Mouse (Mus musculus): ENCODE data around the gene Lce3e. TPM values are rescaled to one million over a fixed set of nuclear protein-coding genes. Genes with fewer than 3 reads are reported as not detected.

Gene Lce3e
- total and polyA plus RNA-seq, 3 experiments = not detected

DNA sequence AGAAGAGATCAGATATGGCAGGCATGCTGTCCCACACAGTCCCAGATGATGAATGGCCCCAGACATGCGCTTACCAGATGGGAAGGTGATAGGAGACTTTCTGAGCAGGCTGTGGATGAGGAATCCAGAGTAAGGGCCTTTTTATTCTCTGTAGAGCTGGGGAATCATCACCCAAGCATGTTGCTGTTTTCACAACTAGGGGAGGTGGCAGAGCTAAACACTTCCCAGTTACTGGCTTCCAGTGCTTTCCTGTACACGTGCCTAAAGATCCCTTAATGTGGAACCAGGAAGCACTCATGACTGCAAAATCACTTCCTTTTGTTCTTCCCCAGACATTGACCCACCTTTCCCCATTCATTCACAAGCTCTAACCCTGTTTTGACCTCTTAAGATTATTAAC, 40.7 kb upstream of the Lce3e start, which contains the start of gene Lce3a:
Gene Lce3a (minus strand): TSS at position 101 of the 400 bp plus-strand sequence.
- Histone ChIP-seq H3K9ac (ENCODE audit: insufficient read depth, low read depth) (no peak within 1 kb of the TSS), H3K79me2 (replicated peaks; ENCODE audit: control insufficient read depth, extremely low read depth, insufficient read depth, poor library complexity, severe bottlenecking) (no peaks in the 10 kb centered on the region), H3K4me1 (ENCODE audit: control insufficient read depth in 1 of 2, insufficient read depth in 2 of 2) (no peaks in the 10 kb centered on the region), H3K36me3 (replicated peaks in 1 of 2; ENCODE audit: control insufficient read depth in 1 of 2, insufficient read depth in 1 of 2, low read length in 1 of 2) (no peaks in the 10 kb centered on the region), H3K27me3 (replicated peaks) (no peaks in the 10 kb centered on the region), H3K9me3 (replicated peaks; ENCODE audit: low read length) (no peaks in the 10 kb centered on the region), H3K4me3 (replicated peaks in 1 of 3; ENCODE audit: low read depth in 2 of 3, low read length in 2 of 3, poor library complexity in 1 of 3) (no peak within 1 kb of the TSS), H3K27ac (ENCODE audit: insufficient read depth, low read depth) (no peak within 1 kb of the TSS), H3K4me2 (ENCODE audit: insufficient read depth, low read depth, poor library complexity, severe bottlenecking) (no peak within 1 kb of the TSS)
- no peak for DNase-seq (ENCODE audit: extremely low read depth)
- in situ Hi-C loops (cut with MboI; ENCODE audit: low pct_ligation_motif_present, low pct_unique_long_range_greater_than_20kb, low sequenced_read_pairs) = no loop called here
- no peak for TF ChIP-seq KAT2A (IDR thresholded peaks at IDR 0.05; ENCODE audit: insufficient replicate concordance, low read length)
- no peak for TF ChIP-seq POLR2A (IDR thresholded peaks at IDR 0.05; ENCODE audit: low read depth, low read length)
- no peak for TF ChIP-seq ZNF384 (IDR thresholded peaks at IDR 0.05; ENCODE audit: low read depth, low read length)
- TF ChIP-seq MEF2A (IDR thresholded peaks at IDR 0.05; ENCODE audit: borderline replicate concordance, low read depth, low read length) = no peak
- TF ChIP-seq ZKSCAN1 (IDR thresholded peaks at IDR 0.05; ENCODE audit: borderline replicate concordance, low read depth, low read length) = no peak
- dilution Hi-C loops (cut with MboI; ENCODE audit: extremely low pct_ligation_motif_present, extremely low pct_unique_long_range_greater_than_20kb, low sequenced_read_pairs) = no loop called here

DNA sequence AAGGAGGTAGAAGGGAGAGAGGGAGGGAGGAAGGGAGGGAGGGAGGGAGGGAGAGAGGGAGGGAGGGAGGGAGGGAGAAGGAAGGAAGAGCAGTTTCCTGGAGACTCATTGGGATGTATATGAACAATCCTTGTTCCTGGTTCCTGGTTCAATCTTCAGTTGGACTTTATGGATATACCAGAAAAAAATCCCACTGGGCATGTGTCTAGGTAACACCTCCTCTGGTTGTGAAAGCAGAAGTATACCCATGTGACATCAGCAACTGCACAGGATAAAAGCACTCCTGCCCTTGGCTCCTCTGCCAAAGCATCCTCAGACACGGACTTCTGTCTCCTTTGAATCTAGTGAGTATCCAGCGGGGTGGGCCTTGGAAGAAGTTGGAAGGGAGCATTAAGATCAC, 34.2 kb upstream of the Lce3e start, which contains the start of gene Lce3b:
Gene Lce3b (plus strand): TSS at position 301 of the 400 bp plus-strand sequence.
- Histone ChIP-seq H3K27me3 (replicated peaks) (no peaks in the 10 kb centered on the region), H3K9ac (ENCODE audit: insufficient read depth, low read depth) (no peak within 1 kb of the TSS), H3K79me2 (replicated peaks; ENCODE audit: control insufficient read depth, extremely low read depth, insufficient read depth, poor library complexity, severe bottlenecking) (no peaks in the 10 kb centered on the region), H3K4me1 (ENCODE audit: control insufficient read depth in 1 of 2, insufficient read depth in 2 of 2) (no peaks in the 10 kb centered on the region), H3K4me3 (replicated peaks in 1 of 3; ENCODE audit: low read depth in 2 of 3, low read length in 2 of 3, poor library complexity in 1 of 3) (no peak within 1 kb of the TSS), H3K4me2 (ENCODE audit: insufficient read depth, low read depth, poor library complexity, severe bottlenecking) (no peak within 1 kb of the TSS), H3K9me3 (replicated peaks; ENCODE audit: low read length) (no peaks in the 10 kb centered on the region), H3K27ac (ENCODE audit: insufficient read depth, low read depth) (no peak within 1 kb of the TSS), H3K36me3 (replicated peaks in 1 of 2; ENCODE audit: control insufficient read depth in 1 of 2, insufficient read depth in 1 of 2, low read length in 1 of 2) (no peaks in the 10 kb centered on the region)
- no peak for DNase-seq (ENCODE audit: extremely low read depth)
- TF ChIP-seq ETS1 (conservative IDR thresholded peaks at IDR 0.05; ENCODE audit: low read depth, low read length) (no peak), PAX5 (IDR thresholded peaks at IDR 0.05; ENCODE audit: low read length) (no peak), USF1 (IDR thresholded peaks at IDR 0.05; ENCODE audit: low read depth, low read length) (no peak), GABPA (IDR thresholded peaks at IDR 0.05; ENCODE audit: insufficient replicate concordance, low read depth, low read length) (no peak)
- in situ Hi-C loops (cut with MboI; ENCODE audit: low pct_ligation_motif_present, low pct_unique_long_range_greater_than_20kb, low sequenced_read_pairs) = no loop called here
- dilution Hi-C loops (cut with MboI; ENCODE audit: extremely low pct_ligation_motif_present, extremely low pct_unique_long_range_greater_than_20kb, low sequenced_read_pairs) = no loop called here

DNA sequence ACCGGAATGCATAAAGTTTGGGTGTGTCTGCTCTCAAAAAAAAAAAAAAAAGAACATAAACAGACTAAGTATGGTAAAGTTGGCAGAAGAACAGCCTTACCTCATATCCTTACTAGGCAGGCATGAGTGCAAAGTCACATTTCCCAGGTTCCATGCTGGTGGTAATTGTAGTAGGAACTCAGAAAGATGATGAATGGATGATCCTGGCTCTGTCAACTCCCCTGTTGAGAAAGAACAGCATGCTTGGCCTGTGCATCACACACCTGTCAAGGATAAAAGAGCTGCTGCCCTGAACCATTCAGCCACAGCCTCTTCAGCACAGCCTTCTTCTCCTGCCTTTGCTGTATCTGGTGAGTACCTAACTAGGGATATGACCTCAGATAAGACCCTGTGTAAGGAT, 22.7 kb upstream of the Lce3e start, which contains the start of gene Lce3c:
Gene Lce3c (plus strand): TSS at position 301 of the 400 bp plus-strand sequence.
- TF ChIP-seq EP300 (IDR thresholded peaks at IDR 0.05; ENCODE audit: low read length) = no peak
- Histone ChIP-seq H3K9ac (ENCODE audit: insufficient read depth, low read depth) (no peak within 1 kb of the TSS), H3K27ac (ENCODE audit: insufficient read depth, low read depth) (no peak within 1 kb of the TSS), H3K36me3 (replicated peaks in 1 of 2; ENCODE audit: control insufficient read depth in 1 of 2, insufficient read depth in 1 of 2, low read length in 1 of 2) (no peaks in the 10 kb centered on the region), H3K4me1 (ENCODE audit: control insufficient read depth in 1 of 2, insufficient read depth in 2 of 2) (no peaks in the 10 kb centered on the region), H3K4me3 (replicated peaks in 1 of 3; ENCODE audit: low read depth in 2 of 3, low read length in 2 of 3, poor library complexity in 1 of 3) (no peak within 1 kb of the TSS), H3K4me2 (ENCODE audit: insufficient read depth, low read depth, poor library complexity, severe bottlenecking) (no peak within 1 kb of the TSS), H3K9me3 (replicated peaks; ENCODE audit: low read length) (no peaks in the 10 kb centered on the region), H3K79me2 (replicated peaks; ENCODE audit: control insufficient read depth, extremely low read depth, insufficient read depth, poor library complexity, severe bottlenecking) (no peaks in the 10 kb centered on the region), H3K27me3 (replicated peaks) (no peaks in the 10 kb centered on the region)
- in situ Hi-C loops (cut with MboI; ENCODE audit: low pct_ligation_motif_present, low pct_unique_long_range_greater_than_20kb, low sequenced_read_pairs) (no loop called here), dilution Hi-C loops (cut with MboI; ENCODE audit: extremely low pct_ligation_motif_present, extremely low pct_unique_long_range_greater_than_20kb, low sequenced_read_pairs) (no loop called here)
- DNase-seq (ENCODE audit: extremely low read depth) = no peak
